Mouse (Mus musculus): ENCODE measurements around the gene Nrsn2. TPM values are rescaled to one million over a fixed set of nuclear protein-coding genes. Genes with fewer than 3 reads are reported as not detected.

Gene Nrsn2
- 30.7 and 32.0 TPM in 2 replicates for polyA plus RNA-seq (2015; fragmentation: Nextera tagmentation; extraction: Ambion mirVana)

- ATAC-seq (ENCODE audit: low read depth), result peak; percentile 87
- H3K27me3 ChIP-seq, result no peaks in the 10 kb centered on the region
- WGBS, result 1% methylated on average over 16 of the region's 16 CpGs
Measured at GRCm38 (mm10) chr2:152376345-152376741, at the start of gene Nrsn2. Gene Nrsn2, minus strand, starts transcription at chr2:152376638.

GRCm38 (mm10) chr2:152415786-152416185, 39.3 kb upstream of the Nrsn2 start:
- Histone ChIP-seq H3K4me1 (replicated peaks) (peaks cover 40% of the 10 kb centered on the region), H3K36me3 (no peaks in the 10 kb centered on the region), H3K9me3 (no peaks in the 10 kb centered on the region), H3K4me2 (peak overlapping the region; percentile 98), H3K9ac (peak overlapping the region; percentile 96; the same call in 1 of the 2 replicates), H3K27me3 (no peaks in the 10 kb centered on the region), H3K4me3 (peak overlapping the region; percentile 92), H3K27ac (replicated peaks) (peak overlapping the region; percentile 97; the same call in 1 of the 2 replicates)
- ATAC-seq (ENCODE audit: low read depth), result no peak
- 97% methylated on average over 3 of the region's 3 CpGs for WGBS

More at GRCm38 (mm10) chr2:152376345-152376741, at the start of gene Nrsn2:
- Histone ChIP-seq H3K9me3 (no peaks in the 10 kb centered on the region), H3K27ac (replicated peaks) (peak within 1 kb of the TSS; percentile 94), H3K4me3 (peak within 1 kb of the TSS; percentile 40), H3K9ac (peak within 1 kb of the TSS; percentile 68), H3K36me3 (no peaks in the 10 kb centered on the region), H3K4me1 (replicated peaks) (peaks cover 26% of the 10 kb centered on the region), H3K4me2 (peak within 1 kb of the TSS; percentile 59)

- H3K27me3 ChIP-seq, result no peaks in the 10 kb centered on the region
- peak within 1 kb of the TSS; percentile 92 for H3K4me3 ChIP-seq
- H3K4me1 ChIP-seq (replicated peaks), result peaks cover 45% of the 10 kb centered on the region
- WGBS, result 29% methylated on average over 4 of the region's 4 CpGs
- ATAC-seq (ENCODE audit: low read depth), result no peak
- H3K27ac ChIP-seq (replicated peaks), result peak within 1 kb of the TSS; percentile 97
- H3K9ac ChIP-seq, result peak within 1 kb of the TSS; percentile 96
- H3K36me3 ChIP-seq, result no peaks in the 10 kb centered on the region
- H3K4me2 ChIP-seq, result peak within 1 kb of the TSS; percentile 98
- no peaks in the 10 kb centered on the region for H3K9me3 ChIP-seq
Measured at GRCm38 (mm10) chr2:152415287-152415686, 38.8 kb upstream of the Nrsn2 start, which contains the start of gene 6820408C15Rik. Gene 6820408C15Rik, plus strand, starts transcription at chr2:152415587.

GRCm38 (mm10) chr2:152414591-152415165, 38.2 kb upstream of the Nrsn2 start, which contains the start of gene Zcchc3:
Gene Zcchc3, minus strand, starts transcription at chr2:152415027.
- Histone ChIP-seq H3K27me3 (no peaks in the 10 kb centered on the region), H3K9ac (peak within 1 kb of the TSS; percentile 96), H3K4me2 (peak within 1 kb of the TSS; percentile 98), H3K4me1 (replicated peaks) (peaks cover 51% of the 10 kb centered on the region), H3K27ac (replicated peaks) (peak within 1 kb of the TSS; percentile 97), H3K36me3 (no peaks in the 10 kb centered on the region), H3K4me3 (peak within 1 kb of the TSS; percentile 92), H3K9me3 (no peaks in the 10 kb centered on the region)
- ATAC-seq (ENCODE audit: low read depth), result peak; percentile 84
- WGBS, result 0% methylated on average over 57 of the region's 65 CpGs

GRCm38 (mm10) chr2:152413765-152414584, 37.5 kb upstream of the Nrsn2 start:
- Histone ChIP-seq H3K27me3 (no peaks in the 10 kb centered on the region), H3K9me3 (no peaks in the 10 kb centered on the region), H3K4me2 (peak overlapping the region; percentile 98), H3K27ac (replicated peaks) (peak overlapping the region; percentile 97), H3K4me3 (peak overlapping the region; percentile 92), H3K9ac (peak overlapping the region; percentile 96), H3K4me1 (replicated peaks) (peaks cover 56% of the 10 kb centered on the region), H3K36me3 (no peaks in the 10 kb centered on the region)
- WGBS, result under 1% methylated on average over 81 of the region's 86 CpGs
- peak; percentile 34 for ATAC-seq (ENCODE audit: low read depth)

- no peaks in the 10 kb centered on the region for H3K36me3 ChIP-seq
- H3K9me3 ChIP-seq, result no peaks in the 10 kb centered on the region
- peak overlapping the region; percentile 92 for H3K4me3 ChIP-seq
- peak overlapping the region; percentile 97 for H3K27ac ChIP-seq (replicated peaks)
- ATAC-seq (ENCODE audit: low read depth), result no peak
- peak overlapping the region; percentile 98 for H3K4me2 ChIP-seq
- no peaks in the 10 kb centered on the region for H3K27me3 ChIP-seq
- WGBS, result 2% methylated on average over 21 of the region's 21 CpGs
- peaks cover 56% of the 10 kb centered on the region for H3K4me1 ChIP-seq (replicated peaks)
- peak overlapping the region; percentile 96 for H3K9ac ChIP-seq
Measured at GRCm38 (mm10) chr2:152413158-152413764, 36.8 kb upstream of the Nrsn2 start.

GRCm38 (mm10) chr2:152412526-152413157, 36.2 kb upstream of the Nrsn2 start:
- 3% methylated on average over 15 of the region's 15 CpGs for WGBS
- Histone ChIP-seq H3K36me3 (no peaks in the 10 kb centered on the region), H3K4me2 (peak overlapping the region; percentile 98), H3K4me3 (peak overlapping the region; percentile 92), H3K27me3 (no peaks in the 10 kb centered on the region), H3K27ac (replicated peaks) (peak overlapping the region; percentile 97), H3K4me1 (replicated peaks) (peaks cover 56% of the 10 kb centered on the region), H3K9me3 (no peaks in the 10 kb centered on the region), H3K9ac (peak overlapping the region; percentile 96)
- no peak for ATAC-seq (ENCODE audit: low read depth)

- peaks cover 58% of the 10 kb centered on the region for H3K4me1 ChIP-seq (replicated peaks)
- H3K4me3 ChIP-seq, result peak overlapping the region; percentile 92
- 7% methylated on average over 7 of the region's 7 CpGs for WGBS
- H3K4me2 ChIP-seq, result peak overlapping the region; percentile 98
- H3K9me3 ChIP-seq, result no peaks in the 10 kb centered on the region
- no peaks in the 10 kb centered on the region for H3K27me3 ChIP-seq
- H3K36me3 ChIP-seq, result no peaks in the 10 kb centered on the region
- H3K9ac ChIP-seq, result peak overlapping the region; percentile 96
- ATAC-seq (ENCODE audit: low read depth), result no peak
- peak overlapping the region; percentile 97 for H3K27ac ChIP-seq (replicated peaks)
Measured at GRCm38 (mm10) chr2:152411471-152411870, 35.0 kb upstream of the Nrsn2 start.

- Histone ChIP-seq H3K4me1 (replicated peaks) (peaks cover 61% of the 10 kb centered on the region), H3K9me3 (no peaks in the 10 kb centered on the region), H3K36me3 (no peaks in the 10 kb centered on the region), H3K4me3 (peak overlapping the region; percentile 92), H3K9ac (peak overlapping the region; percentile 96), H3K27ac (replicated peaks) (peak overlapping the region; percentile 97), H3K27me3 (no peaks in the 10 kb centered on the region), H3K4me2 (peak overlapping the region; percentile 98)
- ATAC-seq (ENCODE audit: low read depth), result peak; percentile 61
- WGBS, result 1% methylated on average over 15 of the region's 15 CpGs
Measured at GRCm38 (mm10) chr2:152410971-152411371, 34.5 kb upstream of the Nrsn2 start.

GRCm38 (mm10) chr2:152409781-152410180, 33.3 kb upstream of the Nrsn2 start:
- ATAC-seq (ENCODE audit: low read depth), result no peak
- Histone ChIP-seq H3K4me2 (no peak overlapping the region), H3K36me3 (no peaks in the 10 kb centered on the region), H3K4me3 (no peak overlapping the region), H3K27ac (replicated peaks) (peak overlapping the region; percentile 97), H3K4me1 (replicated peaks) (peaks cover 60% of the 10 kb centered on the region), H3K27me3 (no peaks in the 10 kb centered on the region), H3K9ac (no peak overlapping the region), H3K9me3 (no peaks in the 10 kb centered on the region)
- 83% methylated on average over 6 of the region's 6 CpGs for WGBS

GRCm38 (mm10) chr2:152406126-152406525, 29.7 kb upstream of the Nrsn2 start:
- WGBS, result under 1% methylated on average over 19 of the region's 19 CpGs
- ATAC-seq (ENCODE audit: low read depth), result peak; percentile 94
- Histone ChIP-seq H3K27me3 (no peaks in the 10 kb centered on the region), H3K9me3 (no peaks in the 10 kb centered on the region), H3K9ac (peak overlapping the region; percentile 66), H3K36me3 (no peaks in the 10 kb centered on the region), H3K4me1 (replicated peaks) (peaks cover 33% of the 10 kb centered on the region), H3K27ac (replicated peaks) (peak overlapping the region; percentile 70), H3K4me2 (peak overlapping the region; percentile 64), H3K4me3 (peak overlapping the region; percentile 35)

Measured in neural tube, embryonic 13.5 days (tissue).